Mouse (Mus musculus): ENCODE measurements around the gene Rora.

Rora gene

GRCm38 (mm10) chr9:68760876-68761275, 107.3 kb downstream of the Rora start:
- DNase-seq = no peak

GRCm38 (mm10) chr9:68761672-68762071, 108.1 kb downstream of the Rora start:
- DNase-seq = no peak

GRCm38 (mm10) chr9:68765595-68765994, 112.0 kb downstream of the Rora start:
- peak; percentile 30 to 38 for DNase-seq

- no peak for DNase-seq
Observed at GRCm38 (mm10) chr9:68769638-68770037, 116.1 kb downstream of the Rora start.

GRCm38 (mm10) chr9:68771383-68771782, 117.8 kb downstream of the Rora start:
- no peak for DNase-seq

GRCm38 (mm10) chr9:68773770-68774169, 120.2 kb downstream of the Rora start:
- no peak for DNase-seq

GRCm38 (mm10) chr9:68782011-68782410, 128.4 kb downstream of the Rora start:
- DNase-seq = no peak

- DNase-seq = no peak
Observed at GRCm38 (mm10) chr9:68782604-68783003, 129.0 kb downstream of the Rora start.

- DNase-seq = no peak
Observed at GRCm38 (mm10) chr9:68783246-68783645, 129.7 kb downstream of the Rora start.

- DNase-seq = no peak
Observed at GRCm38 (mm10) chr9:68786614-68787293, 133.2 kb downstream of the Rora start.

- no peak for DNase-seq
Observed at GRCm38 (mm10) chr9:68787665-68788064, 134.1 kb downstream of the Rora start.

- DNase-seq = no peak
Observed at GRCm38 (mm10) chr9:68790922-68791321, 137.3 kb downstream of the Rora start.

GRCm38 (mm10) chr9:68791982-68792540, 138.5 kb downstream of the Rora start:
- DNase-seq = no peak

- DNase-seq = no peak
Observed at GRCm38 (mm10) chr9:68795314-68795713, 141.7 kb downstream of the Rora start.

GRCm38 (mm10) chr9:68798221-68798620, 144.6 kb downstream of the Rora start:
- DNase-seq = no peak

- no peak for DNase-seq
Observed at GRCm38 (mm10) chr9:68799065-68799464, 145.5 kb downstream of the Rora start.

GRCm38 (mm10) chr9:68804229-68804628, 150.6 kb downstream of the Rora start:
- no peak for DNase-seq

- no peak for DNase-seq
Observed at GRCm38 (mm10) chr9:68805776-68806175, 152.2 kb downstream of the Rora start.

GRCm38 (mm10) chr9:68807735-68808134, 154.1 kb downstream of the Rora start:
- no peak for DNase-seq

GRCm38 (mm10) chr9:68809536-68809935, 155.9 kb downstream of the Rora start:
- DNase-seq = no peak

- DNase-seq = no peak
Observed at GRCm38 (mm10) chr9:68814723-68815122, 161.1 kb downstream of the Rora start.

GRCm38 (mm10) chr9:68815877-68816276, 162.3 kb downstream of the Rora start:
- DNase-seq = no peak

GRCm38 (mm10) chr9:68820036-68820435, 166.4 kb downstream of the Rora start:
- peak in 1 of 2 experiments; percentile 26 for DNase-seq

- DNase-seq = peak; percentile 90 to 91
Observed at GRCm38 (mm10) chr9:68820478-68820877, 166.9 kb downstream of the Rora start.

GRCm38 (mm10) chr9:68821388-68821787, 167.8 kb downstream of the Rora start:
- DNase-seq = no peak
